Mouse (Mus musculus): Measurements from ENCODE around the gene Plxnd1.
A peak's percentile ranks its signal among the peaks of the same experiment; 100 is the strongest.

Gene Plxnd1

DNA sequence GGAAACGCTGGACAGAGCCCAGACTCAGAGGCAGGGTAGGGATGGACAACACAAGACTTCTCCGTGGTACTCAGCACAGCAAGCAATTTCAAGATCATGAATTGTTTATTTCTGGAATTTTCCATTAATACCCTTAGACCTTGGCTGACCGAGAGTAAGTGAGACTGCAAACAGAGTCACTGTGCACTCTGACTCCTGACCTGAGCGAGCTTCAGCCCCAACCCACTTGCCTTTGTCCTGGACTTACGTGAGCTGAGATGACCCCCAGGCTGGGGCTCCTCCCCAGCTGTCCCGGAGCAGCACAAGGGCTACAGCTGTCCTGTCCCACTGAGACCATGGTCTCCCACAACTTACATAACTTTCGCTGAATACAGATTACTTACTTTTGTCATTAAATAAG is 11.9 kb downstream of the Plxnd1 start:
- no peak for DNase-seq (ENCODE audit: low spot score in 2 of 2)

DNA sequence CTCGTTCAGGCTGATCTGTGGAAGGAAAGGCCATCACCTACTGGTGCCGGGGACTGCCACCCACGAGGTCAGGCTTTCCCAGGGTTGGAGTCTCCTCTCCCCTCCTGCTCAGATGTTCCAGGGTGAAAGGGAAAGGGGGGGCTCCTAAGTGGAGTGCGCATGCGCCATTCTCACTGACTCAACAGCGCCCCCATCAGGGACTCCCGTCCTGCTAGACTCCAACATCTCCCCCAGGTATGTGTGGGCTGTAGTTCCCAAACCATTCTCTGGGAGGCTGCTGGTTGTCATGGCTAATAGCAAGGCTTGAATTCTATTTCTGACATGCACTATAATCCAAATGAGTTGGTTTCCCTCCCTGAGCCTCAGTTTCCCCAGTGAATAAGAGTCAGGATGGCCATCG is 16.2 kb downstream of the Plxnd1 start:
- DNase-seq (ENCODE audit: low spot score in 2 of 2) = no peak

DNA sequence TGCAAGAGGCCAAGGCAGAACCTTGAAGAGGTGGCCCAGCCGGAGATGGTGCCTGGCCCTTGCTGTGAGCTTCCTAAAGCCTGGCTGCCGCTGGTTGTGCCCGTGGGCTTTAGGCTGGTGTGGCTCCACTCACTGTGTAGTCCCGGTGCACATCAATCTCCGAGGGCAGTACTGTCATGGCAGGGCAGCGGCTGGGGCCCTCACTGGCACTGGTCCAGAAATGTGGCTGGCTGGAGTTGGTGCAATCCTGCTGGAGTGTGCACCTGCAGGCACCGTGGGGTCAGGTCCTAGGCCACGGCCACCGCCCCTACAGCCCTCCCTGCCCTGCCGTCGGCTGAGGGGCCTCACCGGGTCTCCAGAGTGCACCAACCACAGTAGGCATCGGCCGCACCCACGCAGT is 17.0 kb downstream of the Plxnd1 start:
- no peak for DNase-seq (ENCODE audit: low spot score in 2 of 2)

DNA sequence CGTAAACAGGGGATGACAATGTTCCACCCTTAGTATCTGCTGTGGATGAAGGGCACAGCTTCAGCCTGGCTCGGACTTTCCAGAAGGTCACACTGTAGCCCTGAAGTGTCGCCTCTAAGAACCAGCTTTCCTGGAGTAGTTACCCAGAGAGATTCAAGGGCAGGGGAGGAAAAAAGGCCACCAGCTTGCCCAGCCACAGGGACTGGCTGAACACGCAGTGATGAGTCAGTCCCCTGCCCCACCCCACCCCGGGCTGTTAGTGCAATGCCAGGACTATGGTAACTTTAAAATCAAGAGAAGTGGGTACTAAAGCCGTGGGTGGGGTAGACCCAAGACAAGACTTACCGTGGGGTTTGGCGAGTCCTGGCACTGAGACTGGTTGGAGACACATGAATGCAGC is 19.2 kb downstream of the Plxnd1 start:
- no peak for DNase-seq (ENCODE audit: low spot score in 2 of 2)

DNA sequence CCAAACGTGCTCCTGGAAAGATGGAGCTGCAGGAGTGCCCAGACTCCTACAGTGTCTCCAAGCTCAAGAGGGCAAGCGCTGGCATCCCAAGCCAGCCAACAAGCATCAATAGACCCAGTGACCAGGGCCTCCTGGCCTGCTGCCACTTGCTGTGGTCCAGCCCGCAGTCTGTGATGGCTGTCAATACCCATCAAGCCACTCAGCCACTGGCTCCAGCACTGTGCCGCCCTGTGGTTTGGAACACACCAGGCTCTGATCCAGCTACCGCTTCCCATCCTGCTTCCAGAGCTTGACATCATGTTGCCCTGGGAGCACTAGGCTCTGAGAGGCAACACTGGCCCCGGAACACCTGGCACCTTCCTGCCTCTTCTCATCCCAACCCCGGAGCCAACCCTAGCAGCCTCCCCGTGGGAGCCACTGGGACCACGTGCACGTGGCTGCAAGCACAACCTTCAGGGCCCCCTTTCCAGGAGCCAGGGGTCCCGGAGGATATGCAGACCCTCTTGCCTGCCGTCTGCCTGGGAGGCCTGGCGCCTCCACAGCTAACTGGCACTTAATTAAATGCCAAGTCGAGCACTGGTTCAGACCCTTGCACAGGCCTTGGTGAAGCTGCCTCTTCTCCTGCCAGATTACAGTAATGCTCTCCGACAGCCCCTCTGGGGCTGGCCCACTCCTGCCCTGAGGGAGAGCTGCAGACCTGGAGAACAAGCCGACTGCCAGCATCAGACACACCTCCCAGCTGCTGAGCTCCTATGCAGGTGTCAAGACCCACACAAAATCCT is 20.7 kb downstream of the Plxnd1 start:
- no peak for DNase-seq (ENCODE audit: low spot score in 2 of 2)

DNA sequence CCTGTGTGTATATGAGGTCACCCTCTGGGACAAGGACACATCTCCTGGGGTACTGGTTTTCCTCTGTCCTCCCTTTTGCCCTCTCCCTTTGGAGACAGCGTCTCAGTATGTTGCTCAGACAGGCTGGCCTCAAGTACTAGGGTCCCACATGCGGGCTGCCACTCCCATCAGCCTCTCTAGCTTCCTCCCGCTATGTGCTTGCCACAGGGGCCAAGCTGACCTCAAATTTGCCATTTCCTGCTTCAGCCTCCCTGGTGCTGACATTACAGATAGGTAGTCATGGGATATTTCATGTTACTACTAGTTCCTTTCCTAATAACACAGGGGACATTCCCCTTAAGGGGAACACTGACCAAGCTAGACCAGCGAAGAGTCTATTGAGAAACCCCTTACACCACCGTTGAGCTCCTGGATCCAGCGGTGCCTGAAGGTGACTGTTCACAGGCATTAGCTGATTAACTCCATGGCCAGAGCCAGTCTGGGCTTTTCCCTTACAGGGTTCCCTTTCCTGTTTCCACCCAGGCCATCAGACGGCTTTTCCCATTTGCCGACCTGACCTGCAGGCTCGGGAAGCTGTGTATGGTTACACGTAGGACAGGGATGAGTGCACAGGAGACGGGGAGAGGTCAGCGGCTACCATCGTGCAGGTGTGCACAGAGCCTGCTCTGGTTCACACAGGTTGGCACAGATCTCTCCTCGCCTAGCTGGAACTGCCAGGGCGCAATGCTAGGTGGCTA is 21.5 kb downstream of the Plxnd1 start:
- DNase-seq (ENCODE audit: low spot score in 2 of 2) = no peak

DNA sequence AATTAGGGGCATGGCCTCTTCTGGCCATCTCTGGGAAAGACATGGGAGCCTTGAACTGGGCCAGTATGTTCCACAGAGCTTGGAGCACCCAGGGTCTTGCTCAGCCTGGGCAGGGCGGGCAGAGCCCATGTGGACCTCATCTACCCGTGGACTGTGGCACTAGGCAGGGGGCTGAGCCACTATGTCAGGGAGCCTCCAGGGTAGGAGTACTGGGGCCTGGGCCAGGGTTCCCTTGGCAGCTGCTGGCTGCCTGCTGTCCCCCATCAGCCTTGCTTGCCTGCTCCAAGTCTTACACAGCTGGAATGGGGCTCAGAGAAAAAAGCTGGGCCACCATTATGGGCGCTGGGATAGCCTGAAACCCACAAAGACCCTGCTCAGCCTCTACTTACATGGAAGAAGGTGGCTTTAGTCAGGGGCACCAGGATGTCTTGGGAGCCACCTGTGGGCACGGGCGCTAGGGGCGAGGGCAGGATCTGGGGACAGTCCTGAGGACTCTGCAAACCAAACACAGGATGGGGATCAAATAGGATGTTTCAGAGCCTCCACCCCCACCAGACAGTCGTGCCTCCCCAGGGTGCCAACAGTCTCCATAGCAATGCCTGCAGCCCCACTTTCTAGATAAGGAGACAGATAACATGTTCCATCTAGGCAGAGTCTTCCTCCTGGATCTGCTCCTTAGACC is 22.6 kb downstream of the Plxnd1 start:
- no peak for DNase-seq (ENCODE audit: low spot score in 2 of 2)

DNA sequence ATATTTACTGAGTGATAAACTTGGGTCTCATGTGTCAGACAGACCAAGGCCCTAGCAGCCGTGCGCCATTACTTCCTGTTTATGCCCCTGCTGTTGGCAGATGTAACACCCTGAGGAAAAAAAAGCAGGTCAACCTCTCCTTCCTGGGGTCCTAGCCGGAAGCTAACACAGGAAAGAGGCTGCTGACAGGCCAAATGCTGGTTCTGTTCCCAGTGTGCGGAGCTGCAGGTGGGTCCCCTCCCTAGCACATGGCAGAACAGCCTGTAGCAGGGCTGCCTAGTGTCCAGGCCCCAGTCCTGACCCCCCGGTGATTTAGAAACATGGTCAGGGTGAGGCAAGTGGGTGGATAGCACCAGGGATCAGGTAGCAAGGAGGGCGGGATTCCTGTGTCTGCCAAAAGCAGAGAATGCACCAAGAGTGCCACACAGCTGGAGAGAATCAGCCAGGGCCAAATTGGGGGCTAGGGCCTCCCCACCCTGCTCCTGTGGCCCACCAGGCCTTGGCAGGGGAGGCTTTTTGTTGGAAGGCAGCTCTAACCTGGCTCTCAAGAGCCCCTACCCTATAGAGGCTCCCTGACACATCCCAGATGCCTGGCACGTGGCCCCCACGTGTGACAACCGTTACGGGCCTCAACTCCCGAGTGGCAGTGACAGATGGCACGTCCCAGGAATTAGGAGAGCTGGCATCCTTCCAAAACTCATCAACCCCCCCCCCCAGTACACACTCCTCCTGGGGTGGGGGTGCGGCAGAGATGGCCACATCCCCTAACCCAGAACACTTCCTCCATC is 23.3 kb downstream of the Plxnd1 start:
- no peak for DNase-seq (ENCODE audit: low spot score in 2 of 2)

DNA sequence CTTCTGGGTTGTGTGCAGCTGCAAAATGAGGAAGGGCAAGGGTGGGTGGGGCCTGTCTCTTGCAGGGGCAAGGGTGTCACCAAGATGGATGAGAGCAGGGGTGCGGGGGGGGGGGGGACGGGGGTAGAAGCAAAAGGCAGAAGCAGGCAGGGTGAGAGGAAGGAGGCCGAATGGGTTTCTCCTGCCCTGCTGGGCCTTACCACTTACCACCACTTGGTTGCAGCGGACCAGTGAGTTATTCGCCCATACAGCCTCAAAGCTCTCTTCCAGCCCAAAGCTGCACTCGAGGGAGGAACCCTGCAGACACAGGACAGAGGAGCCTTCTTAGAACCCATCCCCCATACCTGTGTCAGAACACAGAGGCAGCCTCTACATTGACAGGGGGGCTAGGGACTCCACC is 24.9 kb downstream of the Plxnd1 start:
- DNase-seq (ENCODE audit: low spot score in 2 of 2) = peak in 1 of 2 experiments; percentile 24

DNA sequence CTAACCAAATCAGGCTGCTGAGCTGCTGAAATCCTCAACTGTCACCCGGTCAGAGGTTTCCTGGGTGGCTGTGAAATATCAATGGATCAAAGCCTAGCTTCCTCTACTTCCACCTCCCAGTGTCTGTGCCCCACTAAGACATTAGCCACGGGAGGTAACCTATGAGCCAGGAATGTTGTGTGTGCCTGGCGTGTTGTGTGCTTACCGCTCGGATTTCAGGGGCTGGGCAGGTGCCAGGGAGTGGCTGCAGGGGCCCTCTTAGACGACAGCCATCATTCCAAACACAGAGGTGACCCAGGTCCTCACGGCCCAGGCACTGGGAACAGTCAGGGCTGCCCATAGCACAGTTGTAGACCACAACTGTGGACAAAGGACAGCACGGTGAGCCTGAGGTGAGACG is 25.7 kb downstream of the Plxnd1 start:
- no peak for DNase-seq (ENCODE audit: low spot score in 2 of 2)

DNA sequence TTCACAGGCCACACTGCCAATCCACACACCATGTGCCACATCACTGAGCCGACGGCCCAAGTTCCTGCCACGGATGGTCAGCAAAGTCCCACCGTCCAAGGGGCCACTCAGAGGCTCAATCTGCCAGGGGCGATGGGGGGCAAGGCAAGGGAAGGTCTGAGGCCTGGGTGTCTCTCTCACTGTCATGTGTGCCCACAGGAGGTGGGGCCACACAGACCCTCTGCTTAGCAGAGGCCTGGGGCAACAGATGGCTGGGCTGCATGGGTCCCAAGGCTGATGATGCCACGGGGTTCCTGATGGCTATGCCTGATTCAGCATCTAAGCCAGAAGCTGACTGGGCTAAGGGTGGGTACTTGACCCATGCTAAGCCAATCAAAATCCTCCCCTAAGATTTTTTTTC is 26.1 kb downstream of the Plxnd1 start:
- DNase-seq (ENCODE audit: low spot score in 2 of 2) = no peak

DNA sequence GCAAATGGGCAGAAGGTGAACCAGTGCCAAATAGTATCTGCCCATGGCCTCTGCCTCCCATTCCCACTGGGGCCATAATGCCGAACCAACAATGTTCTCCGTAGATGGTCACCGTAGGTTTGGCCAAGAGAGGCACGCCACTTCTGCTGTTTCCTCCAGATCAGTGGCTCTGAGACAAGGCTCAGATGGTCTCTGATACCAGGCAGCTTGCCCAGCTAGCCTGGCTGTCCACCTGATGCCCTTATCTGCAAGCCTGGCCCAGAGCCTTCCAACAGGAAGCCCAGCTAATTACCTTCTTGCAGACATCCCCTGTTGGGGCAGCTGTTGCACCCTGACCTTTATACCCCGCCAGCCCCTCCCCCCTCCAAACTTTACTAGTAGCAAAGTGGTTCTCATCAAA is 26.7 kb downstream of the Plxnd1 start:
- no peak for DNase-seq (ENCODE audit: low spot score in 2 of 2)

DNA sequence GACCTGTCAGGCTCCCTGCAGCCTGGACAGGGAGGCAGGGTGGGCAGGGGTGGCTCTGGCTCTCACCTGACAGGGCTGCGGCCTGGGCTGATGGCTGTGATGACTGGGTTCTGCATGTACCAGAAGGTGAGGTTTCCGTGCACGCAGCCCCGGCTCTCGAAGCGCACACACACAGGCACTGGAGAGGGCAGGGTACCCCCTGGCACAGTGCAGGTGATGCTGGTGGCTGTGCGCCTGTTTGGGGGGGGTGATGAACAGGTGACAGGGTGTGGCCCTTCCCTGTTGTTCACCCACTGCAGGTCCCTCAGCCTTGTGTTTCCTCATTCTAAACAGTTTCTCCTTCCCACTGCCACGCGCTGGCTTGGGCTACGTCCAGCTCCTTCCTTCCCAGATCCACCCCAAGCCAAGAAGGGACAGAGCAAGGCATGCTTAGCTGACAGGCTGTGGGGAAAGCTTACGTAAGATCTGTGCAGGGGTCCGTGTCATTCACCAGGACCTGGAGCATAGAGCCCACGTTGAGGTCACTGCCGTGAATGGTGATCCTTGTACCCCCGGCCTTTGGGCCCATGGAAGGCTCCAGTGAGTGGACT is 27.4 kb downstream of the Plxnd1 start:
- DNase-seq (ENCODE audit: low spot score in 2 of 2) = no peak

DNA sequence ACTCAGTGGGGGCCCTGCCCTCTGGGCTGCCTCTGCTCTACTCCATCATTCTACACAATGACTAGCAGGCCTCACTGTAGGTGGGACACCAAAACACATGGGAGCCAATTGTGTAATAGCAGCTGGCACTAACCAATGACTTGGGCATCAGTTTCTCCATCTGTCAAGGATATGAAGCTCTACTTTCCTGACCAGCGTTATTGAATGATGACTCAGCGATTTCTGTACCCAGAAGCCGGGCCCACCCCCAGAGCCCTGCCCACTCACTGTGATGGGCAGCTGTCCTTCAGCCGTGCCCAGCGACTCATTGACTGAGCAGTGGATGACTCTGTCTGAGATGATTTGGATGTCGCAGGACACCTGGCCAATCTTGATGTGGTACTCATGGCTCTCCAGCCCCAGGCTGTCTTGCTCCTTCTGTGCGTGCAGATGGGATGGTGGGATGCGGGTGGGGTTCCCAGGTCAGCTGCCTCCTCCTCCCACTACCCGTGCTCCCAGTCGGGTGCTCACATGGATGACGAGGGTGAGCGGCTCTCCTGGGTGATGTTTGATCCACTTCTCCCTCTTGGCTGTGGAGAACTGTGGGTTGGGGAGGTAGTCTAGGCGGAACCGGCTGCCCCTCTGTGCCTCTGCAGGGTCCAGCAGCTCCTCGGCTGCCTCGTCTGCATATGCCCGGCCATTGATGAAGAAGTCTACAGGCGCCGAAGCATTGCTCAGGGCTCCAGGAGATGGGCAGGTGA is 28.4 kb downstream of the Plxnd1 start:
- DNase-seq (ENCODE audit: low spot score in 2 of 2) = no peak

DNA sequence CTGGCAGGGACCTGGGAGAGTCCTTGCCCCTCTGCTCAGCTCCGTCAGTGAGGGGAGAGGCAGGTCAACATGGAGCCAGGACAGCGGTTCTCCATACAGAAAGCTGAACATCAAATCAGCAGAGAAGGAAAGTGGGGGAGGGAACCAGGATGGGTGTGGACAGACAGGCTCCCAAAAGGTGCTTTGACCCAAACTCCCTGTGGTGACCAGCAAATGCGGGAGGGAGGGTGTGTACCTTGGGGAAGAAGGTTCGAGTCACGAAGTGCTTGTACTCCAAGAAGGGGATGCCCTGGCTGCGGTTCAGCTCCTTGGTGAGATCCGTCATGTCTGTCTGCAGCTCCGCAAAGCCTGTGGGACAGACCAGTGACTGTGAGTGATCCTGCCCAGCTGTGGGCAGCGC is 31.1 kb downstream of the Plxnd1 start:
- no peak for DNase-seq (ENCODE audit: low spot score in 2 of 2)

DNA sequence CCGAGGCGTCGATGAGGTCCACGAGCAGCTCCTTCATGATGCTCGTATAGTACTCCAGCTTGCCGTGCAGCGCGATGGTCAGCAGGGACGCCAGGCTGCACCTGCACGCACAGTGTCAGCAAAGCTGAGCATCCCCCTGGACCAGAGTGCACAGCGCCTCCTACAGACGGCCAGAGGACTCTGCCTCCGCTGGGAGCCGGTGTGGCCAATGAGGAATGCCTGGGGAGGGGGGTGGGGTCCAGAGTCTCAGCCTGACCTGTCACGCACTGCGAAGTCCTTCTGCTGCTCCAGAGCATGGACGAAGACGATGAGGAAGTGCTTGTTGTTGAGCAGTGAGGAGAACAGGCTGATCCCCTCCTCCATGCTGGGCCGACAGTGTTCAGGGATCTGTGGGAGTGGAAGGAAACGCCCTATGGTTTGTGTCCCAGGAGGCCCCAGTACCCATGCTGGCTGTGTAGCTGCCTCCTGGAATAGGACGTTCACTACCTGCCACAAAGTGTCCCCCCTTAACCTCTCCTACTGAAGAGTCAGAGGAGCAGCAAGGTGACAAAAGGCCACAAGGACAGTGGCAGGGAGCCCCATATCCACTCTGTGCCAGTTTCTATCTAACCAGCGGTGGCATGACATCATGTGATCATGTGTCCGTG is 32.2 kb downstream of the Plxnd1 start:
- DNase-seq (ENCODE audit: low spot score in 2 of 2) = no peak

DNA sequence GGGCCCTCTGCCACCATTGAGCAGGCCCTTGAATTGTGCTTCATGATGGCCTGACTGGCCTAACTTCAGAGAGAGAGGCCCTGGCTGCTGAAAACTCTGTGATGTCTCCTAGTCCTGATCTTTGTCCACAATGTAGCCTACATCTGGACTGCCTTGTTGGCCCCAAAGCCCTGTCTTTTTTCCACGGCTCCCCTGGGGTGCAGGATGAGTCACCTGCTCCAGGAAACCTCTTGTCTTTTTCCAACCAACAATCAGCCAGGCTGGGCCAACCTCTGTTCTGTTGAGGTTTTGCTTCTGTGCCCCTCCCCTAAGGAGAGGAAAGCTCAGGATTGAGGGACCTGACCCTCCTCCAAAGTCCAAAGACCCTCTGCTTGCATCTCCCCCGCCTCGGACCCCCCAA is 33.1 kb downstream of the Plxnd1 start:
- no peak for DNase-seq (ENCODE audit: low spot score in 2 of 2)

DNA sequence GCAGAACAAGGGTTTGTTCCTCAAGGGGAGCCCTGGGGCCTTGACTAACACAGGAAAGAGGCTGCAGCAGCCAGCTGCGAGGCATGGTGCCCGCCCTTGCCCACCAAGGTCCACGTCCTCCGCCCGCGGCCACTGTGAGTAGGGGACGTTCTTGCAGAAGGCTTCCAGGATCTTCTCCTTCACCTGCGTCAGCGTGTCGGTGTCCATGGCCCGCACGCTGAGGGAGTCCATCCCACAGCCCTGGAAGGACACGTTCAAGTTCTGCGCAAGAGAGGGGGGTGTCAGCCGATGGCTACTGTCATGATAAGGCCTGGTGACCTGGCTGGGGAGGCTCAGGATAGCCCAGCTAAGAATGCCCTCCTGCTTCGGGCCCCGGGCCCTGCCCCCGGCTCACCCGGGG is 34.5 kb downstream of the Plxnd1 start:
- DNase-seq (ENCODE audit: low spot score in 2 of 2) = no peak

DNA sequence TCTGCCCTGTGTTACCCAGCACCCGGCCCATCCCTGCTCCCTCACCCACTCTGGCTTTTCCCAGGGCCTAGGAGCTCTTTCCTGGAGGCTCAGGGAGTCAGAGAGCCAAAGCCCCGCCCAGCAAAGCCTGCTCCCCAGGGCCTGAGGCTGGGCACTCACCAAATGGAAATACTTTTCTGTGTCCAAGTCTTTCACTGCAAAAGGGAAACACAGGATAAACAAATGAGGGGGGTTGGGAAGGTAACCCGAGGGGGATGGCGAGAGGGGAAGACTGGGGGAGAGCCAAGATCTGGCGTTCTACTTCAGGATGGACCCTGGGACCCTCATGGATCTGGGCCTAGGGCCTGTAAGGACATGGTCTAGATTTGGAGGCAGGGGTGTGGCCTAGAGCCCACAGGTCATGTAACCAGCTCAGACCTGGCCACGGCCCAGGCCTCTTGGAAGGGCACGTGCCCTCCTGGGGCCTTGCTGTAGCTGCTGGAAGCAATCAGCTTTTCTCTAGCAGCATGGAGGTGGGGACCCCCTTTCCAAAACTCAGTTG is 35.6 kb downstream of the Plxnd1 start:
- DNase-seq (ENCODE audit: low spot score in 2 of 2) = no peak

DNA sequence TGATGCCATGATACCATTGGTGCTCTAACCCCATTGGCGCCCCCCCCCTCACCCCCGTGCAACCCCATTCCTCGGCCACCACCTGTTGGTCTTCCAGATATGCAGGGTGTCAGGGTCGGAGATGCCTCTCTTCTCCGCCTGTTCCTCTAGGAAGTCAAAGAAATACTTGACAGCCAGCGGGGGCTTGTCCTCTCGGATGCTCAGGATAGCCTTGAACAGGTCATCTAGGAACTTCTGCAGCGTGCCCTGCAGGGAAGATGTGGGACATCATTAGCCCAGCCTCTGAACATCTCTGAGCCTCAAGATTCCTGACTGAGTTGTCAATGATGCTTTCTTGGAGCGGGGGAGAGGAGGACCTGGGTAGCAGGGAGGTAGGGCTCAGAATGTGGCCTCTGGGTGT is 36.4 kb downstream of the Plxnd1 start:
- no peak for DNase-seq (ENCODE audit: low spot score in 2 of 2)
